Mouse (Mus musculus): ENCODE measurements around the gene Mst1.

Mst1 gene

DNA sequence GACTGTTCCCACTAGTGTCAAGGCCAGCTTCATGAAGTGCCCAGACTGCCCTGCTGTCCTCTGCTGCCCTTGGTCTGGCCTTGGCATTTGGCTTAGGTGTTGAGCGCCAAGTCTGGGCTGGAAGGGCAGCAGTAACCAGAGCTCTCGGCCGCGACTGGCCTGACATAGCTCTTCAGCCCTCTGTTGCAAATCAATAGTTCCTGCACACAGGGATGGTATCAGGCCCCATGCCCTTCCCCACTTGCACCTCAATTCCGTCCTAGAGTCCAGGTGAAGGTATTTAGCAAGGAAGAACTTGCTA lies 23.0 kb upstream of the Mst1 start:
- peak in 1 of 2 experiments; percentile 33 for DNase-seq

DNA sequence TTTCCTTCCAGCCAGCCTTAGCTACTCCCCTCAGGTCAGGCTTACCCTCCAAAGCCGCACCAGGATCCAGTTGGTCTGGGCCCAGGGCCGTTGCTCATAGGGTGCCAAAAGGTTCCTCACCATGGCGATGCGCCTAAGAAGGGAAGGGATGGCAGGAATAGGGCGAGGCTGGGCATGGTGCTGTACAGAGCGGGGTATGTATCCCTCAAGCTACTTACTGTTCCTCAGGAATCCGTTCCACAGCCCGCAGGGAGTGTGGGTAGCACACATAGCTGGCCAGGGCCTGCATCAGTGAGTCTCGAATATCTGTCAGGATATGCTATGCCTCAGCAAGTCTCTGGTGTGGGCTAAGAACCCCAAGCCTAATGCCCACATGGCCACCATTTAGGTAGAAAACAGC lies 21.9 kb upstream of the Mst1 start:
- DNase-seq, result peak in 1 of 2 experiments; percentile 28

DNA sequence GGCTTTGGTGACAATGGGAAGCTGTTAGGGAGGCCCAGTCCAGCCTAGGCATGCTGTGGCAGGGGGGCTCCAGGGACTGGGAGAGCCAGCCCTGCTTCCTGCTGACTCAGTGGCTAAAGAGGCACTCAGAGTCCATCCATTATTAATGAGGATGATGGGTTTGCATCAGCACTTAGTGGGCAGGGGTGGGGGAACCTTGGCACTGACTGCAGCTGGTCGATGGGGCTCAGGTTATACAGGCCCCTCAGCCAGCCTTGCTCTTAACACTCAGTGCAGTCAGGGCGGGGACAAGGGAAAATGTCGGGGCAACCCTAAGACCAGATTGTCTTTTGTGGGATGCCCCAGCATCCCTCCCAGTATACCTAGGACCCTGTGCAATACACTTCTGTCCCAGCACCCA lies 18.1 kb upstream of the Mst1 start:
- peak in 1 of 2 experiments; percentile 11 for DNase-seq

DNA sequence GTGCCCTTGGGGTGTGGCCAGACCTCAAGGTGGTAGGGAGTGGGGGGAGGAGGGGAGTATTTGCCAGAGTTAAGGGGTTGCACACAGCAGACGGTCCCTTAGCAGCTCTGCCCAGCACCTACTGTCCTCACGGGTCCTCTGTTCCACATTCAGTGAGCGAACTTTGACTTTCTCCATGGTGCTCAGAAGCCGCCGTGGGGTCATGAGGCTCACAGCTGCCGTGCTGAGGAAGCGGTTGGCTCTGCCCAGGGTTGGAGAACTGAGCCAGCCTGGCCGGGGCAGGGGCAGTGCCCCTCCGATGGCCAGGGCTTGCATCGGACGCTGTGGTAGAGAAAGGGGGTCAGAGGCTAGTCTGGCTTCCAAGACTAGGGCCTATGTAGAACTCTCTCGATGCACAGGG lies 16.9 kb upstream of the Mst1 start:
- no peak for DNase-seq

DNA sequence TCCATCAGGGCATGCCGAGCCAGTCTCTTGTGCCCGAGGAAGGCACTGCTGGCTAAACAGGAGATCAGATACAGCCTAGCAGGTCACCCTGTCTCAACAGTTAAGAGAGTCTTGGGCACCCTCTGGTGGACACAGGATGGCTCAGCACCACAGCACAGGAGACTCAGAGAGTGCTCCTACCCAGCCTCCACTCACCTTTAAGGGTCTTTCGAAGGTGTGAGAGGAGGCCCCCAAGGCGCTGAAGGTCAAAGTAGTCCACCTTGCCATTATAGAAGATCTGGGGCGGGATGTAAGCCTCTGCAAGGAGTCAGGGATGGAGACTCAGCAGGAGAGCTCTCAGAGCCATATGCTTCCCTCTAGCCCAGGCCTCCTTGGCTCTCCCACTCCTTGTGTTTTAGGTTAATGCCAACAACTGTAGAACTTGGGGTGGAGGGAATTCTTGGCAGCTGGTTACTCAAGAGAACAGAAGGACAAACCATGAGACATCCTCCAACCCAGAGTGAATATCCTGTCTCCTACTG lies 14.7 kb upstream of the Mst1 start:
- peak; percentile 87 to 88 for DNase-seq

DNA sequence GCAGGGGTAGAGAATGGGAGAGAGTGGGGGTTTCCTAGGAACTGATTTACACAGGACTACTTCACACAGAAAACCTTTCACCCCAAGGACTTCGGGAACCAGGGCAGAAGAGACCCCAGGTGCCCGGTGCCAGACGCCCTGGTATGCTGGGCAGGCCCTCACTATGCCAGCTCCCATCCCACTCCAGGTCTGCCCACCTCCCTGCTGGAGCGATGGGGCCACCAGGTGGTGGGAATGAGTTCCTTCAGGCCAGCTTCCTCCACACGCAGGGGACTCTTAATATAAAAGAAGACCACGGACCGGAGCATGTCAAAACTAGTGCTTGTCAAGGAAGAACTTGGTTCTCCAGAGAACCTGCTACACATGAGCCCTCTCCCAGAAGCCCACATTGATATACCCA lies 13.0 kb upstream of the Mst1 start:
- peak in 1 of 2 experiments; percentile 61 for DNase-seq

DNA sequence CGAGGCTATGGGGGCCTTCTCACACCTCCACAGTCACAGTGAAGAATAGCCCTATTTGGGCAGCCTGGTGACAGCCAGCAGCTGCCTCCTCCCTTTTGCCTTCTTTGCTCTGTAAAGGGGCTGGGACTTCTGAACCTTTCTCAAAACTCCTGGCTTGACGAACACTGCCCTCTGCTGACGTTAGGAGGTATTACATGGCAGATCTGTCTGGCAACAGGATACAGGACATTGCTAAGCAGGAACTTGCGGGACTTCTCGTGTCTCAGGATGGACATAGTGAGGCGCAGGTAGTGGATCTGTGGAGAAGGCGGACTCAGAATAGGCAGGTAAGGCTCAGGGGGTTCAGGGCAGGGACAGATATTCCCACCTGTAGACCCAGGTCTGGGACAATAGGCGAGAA lies 12.3 kb upstream of the Mst1 start:
- peak; percentile 91 to 94 for DNase-seq

DNA sequence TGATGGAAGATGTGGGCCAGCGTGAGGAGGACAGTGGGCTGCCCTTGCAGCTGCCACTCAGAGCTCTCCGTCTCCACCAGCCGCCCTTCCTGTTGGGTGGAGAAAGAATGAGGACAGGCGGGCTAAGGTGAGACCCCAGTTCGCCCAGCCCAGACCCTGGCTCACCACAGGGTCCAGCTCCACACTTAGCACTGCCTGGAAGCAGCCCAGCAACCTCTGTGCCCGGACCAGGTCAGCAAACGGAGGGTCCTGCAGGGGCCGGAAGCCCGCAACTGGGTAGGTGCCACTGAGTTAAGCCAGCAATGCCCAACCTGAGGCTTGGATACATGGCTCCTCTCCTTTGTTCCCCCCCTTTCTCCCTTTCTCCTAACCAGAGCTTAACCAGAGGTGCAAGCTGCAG lies 11.2 kb upstream of the Mst1 start:
- DNase-seq, result peak in 1 of 2 experiments; percentile 39

DNA sequence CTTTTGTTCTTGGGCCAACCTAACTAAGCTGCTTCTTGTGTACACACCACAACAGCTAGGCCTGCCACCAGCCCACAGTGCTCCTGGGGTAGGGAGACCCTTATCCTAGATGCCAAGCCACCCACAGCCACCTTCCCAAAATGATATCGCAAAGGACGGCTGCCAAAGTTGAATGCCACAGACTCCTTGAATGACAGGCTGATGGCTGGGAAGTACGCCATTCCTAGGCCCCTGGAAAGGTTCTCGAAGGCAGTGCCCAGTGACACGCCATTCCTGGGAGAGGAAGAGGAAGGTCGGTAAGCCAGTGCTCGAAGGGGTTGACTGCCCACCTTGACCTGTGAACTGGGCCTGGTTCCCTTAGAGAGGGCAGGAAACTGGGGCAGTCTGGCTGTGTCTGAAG lies 10.7 kb upstream of the Mst1 start:
- peak in 1 of 2 experiments; percentile 20 for DNase-seq

DNA sequence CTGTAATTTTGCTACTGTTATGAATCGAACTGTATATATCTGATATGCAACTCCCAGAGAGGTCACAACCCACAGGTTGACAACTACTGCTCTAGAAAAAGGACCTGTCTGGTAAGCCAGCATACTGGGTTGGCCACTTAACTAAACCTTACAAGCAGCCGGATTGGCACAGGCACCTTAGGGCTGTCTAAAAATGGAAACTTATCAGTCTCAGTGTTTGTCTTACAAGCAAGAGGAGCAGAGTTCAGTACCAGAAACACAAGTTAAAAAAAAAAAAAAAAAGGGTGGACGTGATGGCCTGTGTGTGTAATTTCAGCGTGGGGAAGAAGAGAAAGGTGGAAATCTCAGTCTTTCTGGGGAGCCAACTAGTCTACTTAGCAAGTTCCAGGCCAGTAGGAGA lies 8.4 kb upstream of the Mst1 start:
- no peak for DNase-seq

DNA sequence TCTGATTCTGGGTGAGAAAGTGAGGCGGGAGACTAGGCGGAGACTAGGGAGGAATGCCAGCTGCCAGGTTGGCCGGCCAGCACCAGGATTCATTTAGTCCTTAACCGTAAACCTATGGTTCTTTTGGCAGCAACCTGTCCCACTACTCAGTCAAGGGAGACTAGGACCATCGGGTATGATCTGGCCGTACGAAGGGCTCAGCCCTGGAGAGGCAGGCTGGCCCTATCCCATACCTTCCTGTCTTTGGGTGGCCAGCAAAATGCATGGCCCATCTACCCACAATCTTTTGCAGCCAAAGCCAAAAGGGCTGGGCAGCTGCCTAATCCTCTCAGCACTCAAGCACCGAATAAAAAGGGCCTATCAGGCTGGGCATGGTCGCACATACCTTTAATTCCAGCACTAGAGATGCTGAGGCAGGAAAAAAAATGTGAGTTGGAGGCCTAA lies 7.7 kb upstream of the Mst1 start:
- peak; percentile 75 to 77 for DNase-seq

DNA sequence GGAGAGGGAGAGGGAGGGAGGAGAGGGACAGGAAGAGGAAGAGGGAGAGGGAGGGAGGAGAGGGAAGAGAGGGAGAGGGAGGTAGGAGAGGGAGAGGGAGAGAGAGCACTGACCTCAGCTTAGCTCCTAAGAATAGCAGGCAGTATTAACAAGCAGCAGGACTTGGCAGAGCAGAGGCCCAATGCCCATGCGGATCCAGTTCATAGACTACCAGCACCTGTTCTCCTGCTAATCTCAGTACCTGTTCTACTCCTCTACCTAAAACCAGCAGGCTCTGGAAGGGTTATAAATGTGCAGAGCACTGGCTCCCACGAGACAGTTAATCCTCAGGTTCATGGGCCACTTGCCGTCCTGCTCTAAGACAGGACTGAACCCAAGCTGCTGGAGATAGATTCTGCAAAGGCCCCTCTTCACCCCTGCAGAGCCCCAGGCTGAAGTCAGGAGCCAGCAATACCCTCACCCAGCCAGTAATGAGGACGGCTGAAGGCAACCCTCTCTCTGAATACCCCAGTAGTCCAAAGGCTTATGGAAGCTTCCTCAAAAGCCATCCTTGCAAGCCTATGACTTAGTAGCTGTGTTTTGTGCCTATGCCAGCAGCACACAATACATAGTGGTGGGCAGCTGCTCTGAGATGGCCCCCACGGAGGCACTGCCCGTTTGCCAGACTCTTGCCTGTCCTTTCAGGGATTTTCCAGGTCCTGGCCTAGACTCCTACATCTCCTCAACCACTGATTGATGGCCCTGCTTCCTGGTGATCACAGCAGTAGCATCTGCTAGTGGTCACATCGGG lies 6.9 kb upstream of the Mst1 start:
- peak; percentile 85 to 86 for DNase-seq

DNA sequence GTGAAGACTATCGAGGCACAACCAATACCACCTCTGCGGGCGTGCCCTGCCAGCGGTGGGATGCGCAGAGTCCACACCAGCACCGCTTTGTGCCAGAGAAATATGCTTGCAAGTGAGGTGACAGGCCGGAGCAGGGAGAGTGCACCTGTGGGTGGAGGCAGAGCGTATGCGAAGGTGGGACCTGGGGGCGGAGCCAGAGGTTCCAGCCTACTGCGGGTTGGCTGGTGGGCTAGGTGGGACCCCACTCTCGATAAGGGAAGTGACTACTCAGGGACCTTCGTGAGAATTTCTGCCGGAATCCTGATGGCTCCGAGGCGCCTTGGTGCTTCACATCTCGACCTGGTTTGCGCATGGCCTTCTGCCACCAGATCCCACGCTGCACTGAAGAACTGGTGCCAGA lies 2.3 kb downstream of the Mst1 start:
- peak; percentile 60 to 63 for DNase-seq

DNA sequence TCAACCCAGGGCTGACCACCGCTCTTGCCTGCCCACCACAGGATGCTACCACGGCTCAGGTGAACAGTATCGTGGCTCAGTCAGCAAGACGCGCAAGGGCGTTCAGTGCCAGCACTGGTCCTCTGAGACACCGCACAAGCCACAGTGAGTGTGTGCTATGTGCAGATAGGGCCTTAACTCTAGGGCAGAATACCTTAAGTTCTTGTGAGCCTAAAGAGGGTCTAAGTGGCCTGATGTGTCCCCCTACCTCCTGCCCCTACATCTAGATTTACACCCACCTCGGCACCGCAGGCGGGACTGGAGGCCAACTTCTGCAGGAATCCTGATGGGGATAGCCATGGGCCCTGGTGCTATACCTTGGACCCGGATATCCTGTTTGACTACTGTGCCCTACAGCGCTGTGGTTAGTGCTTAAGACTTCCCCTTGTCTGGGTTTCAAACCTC lies 2.8 kb downstream of the Mst1 start, which contains the start of gene Rnf123:
Rnf123 (minus strand) TSS at position 359 of the 444 bp plus-strand sequence.
- DNase-seq, result no peak

DNA sequence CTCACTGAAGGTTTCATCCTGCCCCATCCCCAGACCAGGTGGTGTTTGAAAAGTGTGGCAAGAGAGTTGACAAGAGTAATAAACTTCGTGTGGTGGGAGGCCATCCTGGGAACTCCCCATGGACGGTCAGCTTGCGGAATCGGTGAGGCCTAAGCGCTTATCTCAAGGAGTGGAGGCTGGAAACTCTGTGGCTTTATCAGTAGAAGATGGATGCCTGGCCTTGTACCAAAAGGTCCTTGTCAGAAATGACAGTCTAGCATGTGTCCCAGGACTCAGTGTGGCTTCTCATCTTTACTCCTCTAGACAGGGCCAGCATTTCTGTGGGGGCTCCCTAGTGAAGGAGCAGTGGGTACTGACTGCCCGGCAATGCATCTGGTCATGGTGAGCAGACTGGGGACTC lies 3.3 kb downstream of the Mst1 start:
- no peak for DNase-seq

DNA sequence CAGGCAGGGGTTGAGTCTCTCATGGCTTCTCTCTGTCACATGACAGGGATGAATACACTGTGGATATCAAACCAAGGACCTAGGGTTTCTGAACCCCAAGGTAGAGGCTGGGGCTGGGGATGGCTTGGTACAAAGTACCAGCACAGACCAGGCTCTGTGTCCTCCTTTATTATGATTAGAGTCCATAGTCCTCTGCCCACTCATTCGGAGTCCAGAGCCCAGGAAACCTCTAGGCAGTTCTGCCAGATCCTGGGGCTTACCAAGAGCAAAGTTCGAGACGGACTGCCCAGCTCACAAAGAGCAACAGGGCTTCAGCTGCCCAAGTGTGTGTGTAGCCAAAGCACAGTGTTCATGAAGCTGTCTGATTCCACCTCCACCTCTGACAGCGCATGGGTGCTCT lies 5.0 kb downstream of the Mst1 start:
- no peak for DNase-seq

DNA sequence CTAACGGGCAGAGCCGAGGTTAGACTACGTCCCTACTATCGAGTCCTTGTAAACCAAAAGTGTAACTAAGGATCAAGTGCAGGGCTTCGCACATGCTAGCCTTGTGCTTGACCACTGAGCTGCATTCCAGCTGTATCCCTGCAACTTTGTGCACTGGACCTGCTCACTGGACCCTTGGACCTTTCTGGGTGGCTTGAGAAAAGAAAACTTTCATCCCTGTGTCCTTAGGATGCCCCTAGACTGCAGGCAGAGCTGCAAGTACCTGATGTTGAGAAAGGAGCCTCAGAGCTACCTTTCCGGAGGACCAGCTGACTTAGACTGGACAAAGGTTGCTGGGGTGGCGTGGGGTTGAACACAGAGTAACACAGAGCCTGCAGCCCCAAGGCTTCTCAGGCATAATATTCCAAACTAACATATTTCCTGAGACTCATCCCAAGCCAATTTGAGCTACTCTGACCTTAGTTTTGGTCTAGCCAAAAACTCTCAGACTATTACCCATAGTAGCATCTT lies 10.4 kb downstream of the Mst1 start:
- no peak for DNase-seq

DNA sequence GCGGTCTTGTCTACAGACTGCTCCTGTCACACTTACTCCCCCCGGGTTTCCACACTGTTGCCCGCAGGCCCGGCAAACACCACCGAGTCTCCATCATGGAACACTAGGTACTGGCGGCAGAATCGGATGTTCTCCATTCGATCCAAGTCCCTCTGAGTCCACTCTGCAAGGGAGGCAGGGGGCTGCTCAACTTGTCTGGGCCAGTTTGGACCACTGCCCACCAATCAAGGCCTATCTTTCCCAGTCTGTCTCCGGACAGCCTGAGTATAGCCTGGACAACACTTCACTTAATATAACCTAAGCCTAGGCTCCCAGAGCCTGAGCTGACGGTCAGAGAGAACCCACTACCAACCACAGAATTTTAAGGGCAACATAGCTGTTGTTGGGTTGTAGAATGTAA lies 13.3 kb downstream of the Mst1 start:
- DNase-seq, result peak in 1 of 2 experiments; percentile 58

DNA sequence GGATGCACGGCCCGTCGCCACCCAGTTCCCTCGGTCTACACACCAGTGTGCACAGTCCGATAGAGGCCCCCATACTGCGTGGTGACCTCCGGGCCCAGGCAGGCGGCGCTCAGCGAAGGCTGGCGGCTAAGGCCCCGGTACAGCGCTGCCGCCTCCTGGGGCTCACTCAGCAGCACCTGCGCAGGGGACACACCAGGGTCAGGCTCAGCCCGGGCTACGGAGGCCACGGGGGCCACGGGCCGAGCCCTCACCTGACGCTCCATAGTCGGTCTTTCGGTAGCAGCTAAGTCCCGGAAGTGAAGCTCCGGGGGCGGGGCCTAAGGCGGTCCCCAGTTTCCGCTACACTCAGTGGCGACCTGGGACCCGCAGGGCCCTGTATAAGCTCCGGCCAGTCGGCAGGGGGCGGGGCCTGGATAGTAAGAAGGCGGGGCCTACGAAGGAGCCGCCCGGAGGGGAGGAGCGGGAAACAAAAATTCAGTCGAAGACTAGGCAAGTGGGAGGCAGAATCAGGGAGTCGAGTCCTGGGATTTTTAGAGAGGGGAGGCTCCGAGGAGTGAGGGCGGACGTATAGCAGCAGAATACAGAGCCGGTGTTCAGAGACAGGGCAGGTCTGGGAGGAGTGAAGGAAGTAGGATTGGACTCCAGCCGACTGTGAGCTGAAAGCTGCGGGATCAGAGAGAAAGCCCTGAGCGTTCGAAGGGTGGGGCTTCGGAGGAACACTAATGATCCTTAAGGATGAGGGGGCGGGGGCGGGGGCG lies 14.1 kb downstream of the Mst1 start, which contains the start of gene Apeh:
Apeh (minus strand) TSS at position 423 of the 758 bp plus-strand sequence.
- peak; percentile 94 to 97 for DNase-seq

DNA sequence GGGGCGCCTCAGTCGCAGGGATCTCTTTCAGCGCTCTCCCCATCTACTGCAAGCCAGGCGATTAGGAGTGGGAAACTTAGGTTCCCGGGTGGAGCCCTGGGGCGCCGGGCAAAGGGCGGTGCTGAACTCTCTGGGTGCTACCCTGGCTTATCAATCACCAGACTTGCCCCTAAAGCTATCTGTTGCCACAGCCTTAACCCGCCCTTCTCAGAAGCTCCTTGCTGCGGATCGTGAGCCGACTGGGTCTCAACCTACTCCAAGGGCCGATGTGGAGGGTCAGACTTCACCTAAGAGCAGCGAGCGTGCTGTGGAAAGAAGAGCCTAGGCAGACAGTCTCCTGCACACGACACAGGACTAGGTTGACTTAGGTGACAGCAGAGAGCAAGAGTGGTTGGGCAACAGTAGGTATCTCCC lies 14.8 kb downstream of the Mst1 start:
- DNase-seq, result peak; percentile 55 to 61

DNA sequence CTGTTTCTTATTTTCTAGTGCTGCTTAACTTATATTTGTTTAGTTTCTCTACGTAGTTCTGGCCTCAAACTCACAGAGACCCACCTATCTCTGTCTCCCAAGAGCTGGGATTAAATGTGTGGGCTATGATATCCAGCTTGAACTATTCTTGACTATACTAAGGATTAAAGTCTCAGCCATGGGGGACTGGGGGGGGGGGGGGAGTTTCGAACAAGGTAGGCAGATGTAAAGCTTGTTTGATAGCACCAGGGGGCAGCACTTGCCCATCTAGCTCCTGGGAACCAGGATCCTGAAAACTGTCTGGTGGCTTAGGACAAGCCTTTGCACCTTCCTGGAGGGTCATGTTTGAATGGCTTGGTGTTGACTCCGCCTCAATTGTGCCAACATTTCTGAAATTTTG lies 15.3 kb downstream of the Mst1 start:
- peak; percentile 76 to 83 for DNase-seq

DNA sequence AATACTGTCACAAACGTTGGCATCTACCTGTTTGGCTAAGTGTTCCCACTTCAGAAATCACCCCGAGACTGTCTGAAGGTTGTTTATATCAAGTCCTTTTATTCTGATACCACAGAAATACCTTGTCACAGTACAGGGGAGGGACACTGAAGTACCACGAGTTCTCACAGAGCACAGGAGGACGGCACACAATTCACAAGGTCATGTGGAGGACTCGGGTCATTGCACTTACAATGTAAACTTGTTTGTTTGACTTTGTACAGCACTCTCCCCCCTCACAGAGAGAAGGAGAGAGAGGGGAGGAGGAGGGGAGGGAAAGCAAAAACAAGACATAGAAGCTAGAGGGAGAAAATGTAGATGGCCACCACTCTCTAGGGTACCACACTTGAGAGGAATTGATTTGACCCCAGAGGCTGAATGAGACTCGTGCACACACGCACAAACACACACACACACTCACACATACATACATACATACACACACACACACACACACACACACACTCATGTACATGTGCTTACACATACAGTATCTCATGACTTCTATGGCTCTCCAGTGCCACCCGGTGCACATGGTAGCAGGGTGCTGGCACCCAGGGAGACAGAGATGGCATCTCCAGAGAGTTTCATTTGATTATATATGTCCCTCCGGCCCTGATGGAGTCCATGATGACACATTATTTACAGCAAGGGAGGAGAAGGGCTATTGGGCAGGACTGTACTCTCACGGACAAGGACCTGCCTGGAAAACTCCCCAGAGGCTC lies 15.9 kb downstream of the Mst1 start:
- no peak for DNase-seq

DNA sequence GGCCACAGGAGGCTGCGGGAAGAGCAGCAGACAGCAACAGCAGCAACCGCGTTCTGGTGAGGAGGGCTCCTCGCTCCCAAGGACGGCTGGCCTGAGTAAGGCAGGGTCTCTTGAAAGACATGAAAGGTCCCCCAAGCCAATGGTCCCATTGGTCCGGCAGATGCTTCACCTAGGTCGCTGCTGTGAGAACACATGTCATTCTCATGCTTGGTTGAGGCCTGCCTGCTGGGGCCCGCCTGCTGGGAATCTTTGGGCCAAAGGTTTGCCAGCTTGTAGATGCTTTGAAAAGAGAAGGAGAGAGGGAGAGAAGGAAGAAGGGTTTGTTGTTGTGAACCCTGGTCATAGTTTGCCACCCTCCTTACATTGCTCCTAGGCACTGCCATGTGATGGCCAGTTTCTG lies 19.4 kb downstream of the Mst1 start:
- peak; percentile 73 to 74 for DNase-seq

Data from cerebellum, postnatal 25 days (tissue).